Mouse (Mus musculus) hindbrain, embryonic 13.5 days (tissue): ENCODE results near the gene Optn. TPM values are rescaled to one million over a fixed set of nuclear protein-coding genes. Genes with fewer than 3 reads are reported as not detected.

Experiments used
- ATAC-seq: fragments of 200-750 bp; cut with Nextera tagmentation; 2 replicates; pipeline ENCODE4 v1.8.0; 2017; ENCODE audit warnings: moderate TSS enrichment; ENCODE audit not compliant: low FRiP score
- H3K27ac ChIP-seq: fragments of 300-500 bp; sonication (generic); 2 replicates; pipeline ENCODE4 v1.5.1; 2015; ENCODE audit warnings: inconsistent platforms, mild to moderate bottlenecking, moderate library complexity
- H3K27me3 ChIP-seq: fragments of 300-500 bp; sonication (generic); 2 replicates; pipeline ENCODE4 v1.6.1; 2015; ENCODE audit warnings: mild to moderate bottlenecking, inconsistent platforms
- H3K36me3 ChIP-seq: fragments of 300-500 bp; sonication (generic); 2 replicates; pipeline ENCODE4 v1.6.1; 2015; ENCODE audit warnings: mild to moderate bottlenecking, inconsistent platforms
- H3K4me1 ChIP-seq: fragments of 300-500 bp; sonication (generic); replicated peaks from 2 replicates; pipeline ENCODE4 v1.6.1; 2015; ENCODE audit warnings: inconsistent platforms
- H3K4me2 ChIP-seq: fragments of 300-500 bp; sonication (generic); 2 replicates; pipeline ENCODE4 v1.6.1; 2015; ENCODE audit warnings: inconsistent platforms, mild to moderate bottlenecking, moderate library complexity
- H3K4me3 ChIP-seq: fragments of 300-500 bp; sonication (generic); 2 replicates; pipeline ENCODE4 v1.5.1; 2015; ENCODE audit warnings: mild to moderate bottlenecking, inconsistent platforms
- H3K9ac ChIP-seq: fragments of 300-500 bp; sonication (generic); 2 replicates; pipeline ENCODE4 v1.6.1; 2015; ENCODE audit warnings: mild to moderate bottlenecking, inconsistent platforms
- H3K9me3 ChIP-seq: fragments of 300-500 bp; sonication (generic); 2 replicates; pipeline ENCODE4 v1.6.1; 2016; ENCODE audit warnings: inconsistent platforms
- WGBS: fragments of 180-500 bp; shearing (Covaris S2); methylation state at CpG from one replicate; pipeline ENCODE4 v1.1.7; 2015; 5-methylcytosine and 5-hydroxymethylcytosine counted together
- polyA plus RNA-seq: library from polyadenylated mRNA; unstranded; fragments of >200 nt; fragmentation: Nextera tagmentation; extraction: Ambion mirVana; gene quantifications from 2 replicates; pipeline ENCODE4 v1.2.1, GENCODE M21; 2015

Optn gene
- polyA plus RNA-seq, 1 experiment from 2014 or later: 9.1 TPM

GRCm38 (mm10) chr2:5058436-5058835 lies 5.4 kb downstream of the Optn start:
- Histone ChIP-seq H3K4me1 (peaks cover 8% of the 10 kb centered on the region), H3K36me3 (no peaks in the 10 kb centered on the region), H3K27me3 (peaks cover 17% of the 10 kb centered on the region; the same call in 1 of the 2 replicates), H3K9me3 (no peaks in the 10 kb centered on the region), H3K9ac (no peak overlapping the region), H3K4me2 (no peak overlapping the region), H3K27ac (no peak overlapping the region), H3K4me3 (no peak overlapping the region)
- no peak for ATAC-seq
- 85% methylated on average over 5 of the region's 5 CpGs for WGBS

DNA sequence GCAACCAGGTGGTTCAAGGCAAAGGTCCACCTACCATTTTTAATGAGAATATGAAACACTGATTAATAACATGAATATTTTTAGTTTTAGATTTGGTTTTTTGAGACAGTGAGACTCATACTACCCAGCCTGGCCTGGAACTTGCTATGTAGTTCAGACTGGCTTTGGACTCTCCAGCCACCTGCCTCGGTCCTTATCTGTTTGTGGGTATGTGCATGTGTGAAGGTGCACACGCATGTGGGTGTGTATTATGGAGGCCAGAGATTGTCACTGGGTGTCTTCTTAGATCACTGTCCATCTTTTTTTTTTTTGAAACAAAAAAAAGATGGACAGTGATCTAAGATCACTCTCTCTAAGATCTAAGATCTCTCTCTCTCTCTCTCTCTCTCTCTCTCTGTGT lies 13.3 kb downstream of the Optn start:
- Histone ChIP-seq H3K9ac (no peak overlapping the region), H3K27ac (no peak overlapping the region), H3K4me3 (no peak overlapping the region), H3K4me2 (no peak overlapping the region), H3K4me1 (peaks cover 6% of the 10 kb centered on the region), H3K27me3 (no peaks in the 10 kb centered on the region), H3K36me3 (no peaks in the 10 kb centered on the region), H3K9me3 (no peaks in the 10 kb centered on the region)
- 92% methylated on average over 2 of the region's 2 CpGs for WGBS
- no peak for ATAC-seq

- WGBS: 79% methylated on average over 2 of the region's 2 CpGs
- Histone ChIP-seq H3K4me2 (no peak overlapping the region), H3K4me3 (no peak overlapping the region), H3K9ac (no peak overlapping the region), H3K27ac (no peak overlapping the region), H3K36me3 (no peaks in the 10 kb centered on the region), H3K9me3 (no peaks in the 10 kb centered on the region), H3K4me1 (peaks cover 17% of the 10 kb centered on the region), H3K27me3 (no peaks in the 10 kb centered on the region)
- no peak for ATAC-seq
These were observed 16.8 kb downstream of the Optn start for GRCm38 (mm10) chr2:5047016-5047415.

- 46% methylated on average over 13 of the region's 13 CpGs for WGBS
- H3K27me3 ChIP-seq: no peaks in the 10 kb centered on the region
- H3K27ac ChIP-seq: 0 out of 2 replicates have a peak overlapping the region, but pooled peaks have one; percentile 30
- peaks cover 17% of the 10 kb centered on the region for H3K4me1 ChIP-seq
- H3K9ac ChIP-seq: no peak overlapping the region
- H3K4me2 ChIP-seq: no peak overlapping the region
- H3K9me3 ChIP-seq: no peaks in the 10 kb centered on the region
- no peaks in the 10 kb centered on the region for H3K36me3 ChIP-seq
- no peak overlapping the region for H3K4me3 ChIP-seq
- ATAC-seq: peak; percentile 46; the same call in 1 of the 2 replicates
These were observed 18.4 kb downstream of the Optn start for GRCm38 (mm10) chr2:5045269-5045965.

GRCm38 (mm10) chr2:5044321-5044720 lies 19.5 kb downstream of the Optn start:
- no peaks in the 10 kb centered on the region for H3K36me3 ChIP-seq
- no peaks in the 10 kb centered on the region for H3K27me3 ChIP-seq
- no peak overlapping the region for H3K27ac ChIP-seq
- no peak overlapping the region for H3K4me3 ChIP-seq
- H3K4me1 ChIP-seq: peaks cover 17% of the 10 kb centered on the region
- no peak for ATAC-seq
- no peaks in the 10 kb centered on the region for H3K9me3 ChIP-seq
- H3K9ac ChIP-seq: no peak overlapping the region
- H3K4me2 ChIP-seq: no peak overlapping the region
- WGBS: 53% methylated on average over 3 of the region's 3 CpGs

DNA sequence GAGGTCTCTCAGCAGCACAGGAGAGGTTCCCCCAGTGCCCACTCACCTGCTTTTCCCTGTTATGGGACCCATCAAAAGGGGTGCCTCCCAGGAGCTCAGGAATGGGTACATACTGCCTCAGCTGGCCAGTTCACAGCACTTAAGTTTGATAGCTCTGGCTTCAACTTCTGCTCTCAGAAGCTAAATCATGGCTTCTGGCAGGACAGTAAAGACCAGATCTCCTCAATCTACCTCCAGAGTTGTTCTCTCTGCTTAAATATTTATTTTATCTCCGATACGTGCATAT lies 20.4 kb downstream of the Optn start:
- H3K27ac ChIP-seq: no peak overlapping the region
- no peaks in the 10 kb centered on the region for H3K36me3 ChIP-seq
- H3K4me1 ChIP-seq: peaks cover 18% of the 10 kb centered on the region
- H3K27me3 ChIP-seq: no peaks in the 10 kb centered on the region
- H3K4me2 ChIP-seq: no peak overlapping the region
- H3K4me3 ChIP-seq: no peak overlapping the region
- H3K9ac ChIP-seq: no peak overlapping the region
- WGBS: 93% methylated on average over 2 of the region's 2 CpGs
- ATAC-seq: no peak
- no peaks in the 10 kb centered on the region for H3K9me3 ChIP-seq

GRCm38 (mm10) chr2:5042616-5043475 lies 21.0 kb downstream of the Optn start:
- no peaks in the 10 kb centered on the region for H3K27me3 ChIP-seq
- 87% methylated on average over 11 of the region's 11 CpGs for WGBS
- no peak overlapping the region for H3K9ac ChIP-seq
- peaks cover 24% of the 10 kb centered on the region for H3K4me1 ChIP-seq
- H3K9me3 ChIP-seq: no peaks in the 10 kb centered on the region
- no peak overlapping the region for H3K4me3 ChIP-seq
- no peak overlapping the region for H3K27ac ChIP-seq
- ATAC-seq: no peak
- H3K4me2 ChIP-seq: no peak overlapping the region
- no peaks in the 10 kb centered on the region for H3K36me3 ChIP-seq

DNA sequence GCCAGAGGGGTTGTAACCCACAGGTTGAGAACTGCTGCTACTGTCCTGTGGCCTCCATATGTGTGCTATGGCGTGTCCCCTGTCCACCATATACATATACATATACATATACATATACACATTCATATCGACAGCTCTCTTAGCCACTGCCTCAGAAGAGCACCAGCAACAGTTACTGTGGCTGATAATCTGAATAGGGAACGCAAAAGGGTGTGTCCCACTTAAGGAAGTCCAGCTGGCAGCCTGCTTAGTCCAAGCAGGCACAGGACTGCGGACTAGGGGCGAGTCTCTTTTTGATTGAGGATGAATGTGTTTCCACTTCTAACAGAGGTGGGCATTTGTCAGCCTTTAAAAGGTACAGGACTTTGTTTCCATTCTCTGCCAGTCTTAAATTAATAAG lies 22.0 kb downstream of the Optn start:
- ATAC-seq: no peak
- WGBS: 92% methylated on average over 5 of the region's 5 CpGs
- peaks cover 30% of the 10 kb centered on the region for H3K4me1 ChIP-seq
- no peak overlapping the region for H3K4me3 ChIP-seq
- no peaks in the 10 kb centered on the region for H3K36me3 ChIP-seq
- no peak overlapping the region for H3K9ac ChIP-seq
- H3K4me2 ChIP-seq: no peak overlapping the region
- no peak overlapping the region for H3K27ac ChIP-seq
- no peaks in the 10 kb centered on the region for H3K9me3 ChIP-seq
- H3K27me3 ChIP-seq: no peaks in the 10 kb centered on the region

- Histone ChIP-seq H3K36me3 (no peaks in the 10 kb centered on the region; the same call in 1 of the 2 replicates), H3K9me3 (no peaks in the 10 kb centered on the region), H3K4me3 (no peak overlapping the region), H3K27me3 (no peaks in the 10 kb centered on the region), H3K27ac (no peak overlapping the region), H3K9ac (no peak overlapping the region), H3K4me1 (peaks cover 24% of the 10 kb centered on the region), H3K4me2 (no peak overlapping the region)
- ATAC-seq: no peak
- WGBS: 93% methylated on average over 12 of the region's 12 CpGs
These were observed 23.3 kb downstream of the Optn start for GRCm38 (mm10) chr2:5040281-5041161.

DNA sequence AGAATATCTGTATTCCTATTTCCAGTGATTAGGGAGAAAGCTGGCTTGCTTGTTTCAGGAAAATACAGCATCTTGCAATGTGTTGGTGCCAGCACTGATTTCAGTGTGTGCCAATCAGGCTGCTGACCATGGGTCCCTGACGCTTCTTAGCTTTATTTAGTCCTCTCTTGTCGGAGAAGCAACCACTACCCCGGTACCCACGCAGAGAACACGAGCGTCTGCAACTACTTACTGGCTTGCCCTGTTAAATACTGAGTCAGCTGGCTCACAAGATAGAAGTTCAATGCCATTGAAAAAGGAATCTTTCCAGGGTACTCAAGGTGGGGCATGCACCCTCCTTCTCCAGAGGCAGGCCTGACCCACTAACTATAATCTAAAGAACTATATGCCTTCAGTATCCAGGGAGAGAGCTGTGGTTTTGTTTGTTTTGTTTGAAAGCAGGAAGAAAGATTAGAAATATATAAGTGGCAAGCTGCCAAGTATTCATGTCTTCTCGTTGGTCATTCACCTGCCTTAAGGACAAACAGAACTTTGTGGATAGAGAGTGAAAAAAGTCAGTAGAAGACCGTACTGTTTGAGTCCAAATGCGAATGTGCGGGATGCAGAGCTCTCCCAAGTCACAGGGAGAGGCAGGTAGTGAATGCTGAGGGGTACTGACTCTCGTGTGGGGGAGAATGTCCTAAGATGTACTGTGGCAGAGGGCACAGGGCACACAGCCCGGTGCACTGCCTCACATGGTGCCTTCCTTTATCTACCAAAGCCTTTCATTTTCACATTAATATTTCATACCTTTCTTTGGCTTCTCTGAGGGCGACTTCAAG lies 24.3 kb downstream of the Optn start:
- no peak overlapping the region for H3K9ac ChIP-seq
- H3K4me2 ChIP-seq: no peak overlapping the region
- H3K36me3 ChIP-seq: no peaks in the 10 kb centered on the region; the same call in 1 of the 2 replicates
- ATAC-seq: no peak
- H3K27ac ChIP-seq: no peak overlapping the region
- peaks cover 16% of the 10 kb centered on the region for H3K4me1 ChIP-seq
- no peak overlapping the region for H3K4me3 ChIP-seq
- no peaks in the 10 kb centered on the region for H3K9me3 ChIP-seq
- 88% methylated on average over 13 of the region's 13 CpGs for WGBS
- no peaks in the 10 kb centered on the region for H3K27me3 ChIP-seq

GRCm38 (mm10) chr2:5038320-5038719 lies 25.5 kb downstream of the Optn start:
- Histone ChIP-seq H3K27me3 (no peaks in the 10 kb centered on the region), H3K27ac (no peak overlapping the region), H3K9ac (no peak overlapping the region), H3K4me3 (no peak overlapping the region), H3K4me2 (no peak overlapping the region), H3K9me3 (no peaks in the 10 kb centered on the region), H3K4me1 (peaks cover 13% of the 10 kb centered on the region), H3K36me3 (no peaks in the 10 kb centered on the region; the same call in 1 of the 2 replicates)
- peak; percentile 52 for ATAC-seq
- 38% methylated on average over 5 of the region's 5 CpGs for WGBS
